Mouse (Mus musculus) liver, embryonic 15.5 days (tissue): ENCODE measurements at regions not wholly inside any gene's neighbourhood (a gene's known extent, or its start where the extent isn't known, plus 50 kb on each side); places are given as distances from the start of the nearest gene placed in this dataset.
"Not testable (repeated sequence)": the region's sequence is repeated elsewhere in the genome, so short reads cannot be mapped to it uniquely, and the experiment has no call there.

ENCODE experiments used
- ATAC-seq: fragments of 200-750 bp; cut with Nextera tagmentation; 2 replicates; pipeline ENCODE4 v1.8.0; 2017; ENCODE audit warnings: moderate number of reproducible peaks, mild to moderate bottlenecking, moderate library complexity; ENCODE audit not compliant: insufficient read depth
- H3K27ac ChIP-seq: fragments of 300-500 bp; sonication (generic); replicated peaks from 2 replicates; pipeline ENCODE4 v1.5.1; 2015; ENCODE audit warnings: mild to moderate bottlenecking, inconsistent platforms
- H3K27me3 ChIP-seq: fragments of 300-500 bp; sonication (generic); 2 replicates; pipeline ENCODE4 v1.6.1; 2015; ENCODE audit warnings: mild to moderate bottlenecking, inconsistent platforms
- H3K36me3 ChIP-seq: fragments of 300-500 bp; sonication (generic); replicated peaks from 2 replicates; pipeline ENCODE4 v1.6.1; 2015; ENCODE audit warnings: moderate library complexity, mild to moderate bottlenecking, inconsistent platforms
- H3K4me1 ChIP-seq: fragments of 300-500 bp; sonication (generic); replicated peaks from 2 replicates; pipeline ENCODE4 v1.6.1; 2015; ENCODE audit warnings: inconsistent platforms
- H3K4me2 ChIP-seq: fragments of 300-500 bp; sonication (generic); 2 replicates; pipeline ENCODE4 v1.6.1; 2015; ENCODE audit warnings: moderate library complexity, mild to moderate bottlenecking, inconsistent platforms
- H3K4me3 ChIP-seq: fragments of 300-500 bp; sonication (generic); replicated peaks from 2 replicates; pipeline ENCODE4 v1.5.1; 2015; ENCODE audit warnings: mild to moderate bottlenecking, inconsistent platforms
- H3K9ac ChIP-seq: fragments of 300-500 bp; sonication (generic); 2 replicates; pipeline ENCODE4 v1.6.1; 2015; ENCODE audit warnings: moderate library complexity, mild to moderate bottlenecking, inconsistent platforms
- H3K9me3 ChIP-seq: fragments of 300-500 bp; sonication (generic); replicated peaks from 2 replicates; pipeline ENCODE4 v1.6.1; 2016; ENCODE audit warnings: inconsistent platforms
- WGBS: fragments of 180-500 bp; shearing (Covaris S2); methylation state at CpG from one replicate; pipeline ENCODE4 v1.1.7; 2015; ENCODE audit warnings: mixed read lengths; ENCODE audit not compliant: insufficient replicate concordance; 5-methylcytosine and 5-hydroxymethylcytosine counted together

- not testable (repeated sequence) for H3K4me2 ChIP-seq, H3K4me1 ChIP-seq, H3K4me3 ChIP-seq, H3K9me3 ChIP-seq, H3K9ac ChIP-seq, H3K36me3 ChIP-seq, H3K27ac ChIP-seq, ATAC-seq, H3K27me3 ChIP-seq
- WGBS = 74% methylated on average over 6 of the region's 6 CpGs
Measured at GRCm38 (mm10) chr4:8462414-8462813, 223.6 kb upstream of the Car8 start.

- ATAC-seq = no peak
- Histone ChIP-seq H3K4me2 (no peak overlapping the region), H3K9me3 (no peaks in the 10 kb centered on the region), H3K36me3 (no peaks in the 10 kb centered on the region), H3K4me1 (no peaks in the 10 kb centered on the region), H3K27ac (no peak overlapping the region), H3K9ac (no peak overlapping the region), H3K27me3 (no peaks in the 10 kb centered on the region), H3K4me3 (no peak overlapping the region)
- 62% methylated on average over 2 of the region's 2 CpGs for WGBS
Measured at GRCm38 (mm10) chr4:8454346-8454745, 215.5 kb upstream of the Car8 start.

GRCm38 (mm10) chr4:8432393-8432792 lies 193.6 kb upstream of the Car8 start:
- ATAC-seq = no peak

GRCm38 (mm10) chr4:8431032-8431332 lies 192.1 kb upstream of the Car8 start:
- ATAC-seq = no peak
- Histone ChIP-seq H3K9me3 (no peaks in the 10 kb centered on the region), H3K36me3 (no peaks in the 10 kb centered on the region), H3K27me3 (no peaks in the 10 kb centered on the region), H3K4me2 (no peak overlapping the region), H3K9ac (no peak overlapping the region), H3K4me1 (no peaks in the 10 kb centered on the region), H3K27ac (no peak overlapping the region), H3K4me3 (no peak overlapping the region)
- WGBS = 17% methylated on average over 1 of the region's 1 CpGs

More at GRCm38 (mm10) chr4:8432393-8432792, 193.6 kb upstream of the Car8 start:
- Histone ChIP-seq H3K27ac (no peak overlapping the region), H3K4me2 (no peak overlapping the region), H3K27me3 (no peaks in the 10 kb centered on the region), H3K4me3 (no peak overlapping the region), H3K9ac (no peak overlapping the region), H3K9me3 (no peaks in the 10 kb centered on the region), H3K36me3 (no peaks in the 10 kb centered on the region), H3K4me1 (no peaks in the 10 kb centered on the region)
- 26% methylated on average over 2 of the region's 2 CpGs for WGBS

GRCm38 (mm10) chr4:8430269-8431031 lies 191.6 kb upstream of the Car8 start:
- Histone ChIP-seq H3K36me3 (no peaks in the 10 kb centered on the region), H3K4me3 (no peak overlapping the region), H3K9ac (no peak overlapping the region), H3K27ac (no peak overlapping the region), H3K4me1 (no peaks in the 10 kb centered on the region), H3K4me2 (no peak overlapping the region), H3K9me3 (no peaks in the 10 kb centered on the region), H3K27me3 (no peaks in the 10 kb centered on the region)
- WGBS = 58% methylated on average over 4 of the region's 4 CpGs
- ATAC-seq = no peak

GRCm38 (mm10) chr4:8429771-8430170 lies 190.9 kb upstream of the Car8 start:
- Histone ChIP-seq H3K36me3 (no peaks in the 10 kb centered on the region), H3K27me3 (no peaks in the 10 kb centered on the region), H3K4me2 (no peak overlapping the region), H3K4me1 (no peaks in the 10 kb centered on the region), H3K9ac (no peak overlapping the region), H3K4me3 (no peak overlapping the region), H3K9me3 (no peaks in the 10 kb centered on the region), H3K27ac (no peak overlapping the region)
- 57% methylated on average over 5 of the region's 5 CpGs for WGBS
- no peak for ATAC-seq

- Histone ChIP-seq H3K4me2 (no peak overlapping the region), H3K4me3 (no peak overlapping the region), H3K9me3 (no peaks in the 10 kb centered on the region), H3K4me1 (no peaks in the 10 kb centered on the region), H3K27ac (no peak overlapping the region), H3K36me3 (no peaks in the 10 kb centered on the region), H3K9ac (no peak overlapping the region), H3K27me3 (no peaks in the 10 kb centered on the region)
- 69% methylated on average over 11 of the region's 11 CpGs for WGBS
- ATAC-seq = no peak
Measured at GRCm38 (mm10) chr4:8428629-8429523, 190.0 kb upstream of the Car8 start.

GRCm38 (mm10) chr4:8427812-8428211 lies 189.0 kb upstream of the Car8 start:
- Histone ChIP-seq H3K9ac (no peak overlapping the region), H3K36me3 (no peaks in the 10 kb centered on the region), H3K4me1 (no peaks in the 10 kb centered on the region), H3K9me3 (no peaks in the 10 kb centered on the region), H3K27ac (no peak overlapping the region), H3K4me2 (no peak overlapping the region), H3K4me3 (no peak overlapping the region), H3K27me3 (no peaks in the 10 kb centered on the region)
- 61% methylated on average over 4 of the region's 4 CpGs for WGBS
- peak; percentile 37; the same call in 1 of the 2 replicates for ATAC-seq

GRCm38 (mm10) chr4:8423392-8424045 lies 184.7 kb upstream of the Car8 start:
- no peaks in the 10 kb centered on the region for H3K27me3 ChIP-seq
- no peak overlapping the region for H3K4me2 ChIP-seq
- no peak overlapping the region for H3K9ac ChIP-seq
- no peak overlapping the region for H3K4me3 ChIP-seq
- no peak for ATAC-seq
- no peaks in the 10 kb centered on the region for H3K4me1 ChIP-seq
- 64% methylated on average over 16 of the region's 16 CpGs for WGBS
- no peaks in the 10 kb centered on the region for H3K9me3 ChIP-seq
- no peaks in the 10 kb centered on the region for H3K36me3 ChIP-seq
- H3K27ac ChIP-seq = no peak overlapping the region

GRCm38 (mm10) chr4:8421285-8421684 lies 182.4 kb upstream of the Car8 start:
- H3K4me3 ChIP-seq = no peak overlapping the region
- no peaks in the 10 kb centered on the region for H3K36me3 ChIP-seq
- no peaks in the 10 kb centered on the region for H3K27me3 ChIP-seq
- H3K4me1 ChIP-seq = 0 out of 2 replicates have a peak, but pooled peaks cover 6% of the 10 kb centered on the region
- no peak for ATAC-seq
- no peaks in the 10 kb centered on the region for H3K9me3 ChIP-seq
- H3K9ac ChIP-seq = no peak overlapping the region
- 73% methylated on average over 6 of the region's 6 CpGs for WGBS
- no peak overlapping the region for H3K27ac ChIP-seq
- no peak overlapping the region for H3K4me2 ChIP-seq

GRCm38 (mm10) chr4:8418374-8419031 lies 179.7 kb upstream of the Car8 start:
- no peak for ATAC-seq
- Histone ChIP-seq H3K36me3 (no peaks in the 10 kb centered on the region), H3K4me3 (no peak overlapping the region), H3K4me1 (0 out of 2 replicates have a peak, but pooled peaks cover 6% of the 10 kb centered on the region), H3K9me3 (no peaks in the 10 kb centered on the region), H3K27ac (no peak overlapping the region), H3K4me2 (no peak overlapping the region), H3K27me3 (no peaks in the 10 kb centered on the region), H3K9ac (no peak overlapping the region)
- WGBS = 42% methylated on average over 1 of the region's 1 CpGs
